In the genomic region with DNA sequence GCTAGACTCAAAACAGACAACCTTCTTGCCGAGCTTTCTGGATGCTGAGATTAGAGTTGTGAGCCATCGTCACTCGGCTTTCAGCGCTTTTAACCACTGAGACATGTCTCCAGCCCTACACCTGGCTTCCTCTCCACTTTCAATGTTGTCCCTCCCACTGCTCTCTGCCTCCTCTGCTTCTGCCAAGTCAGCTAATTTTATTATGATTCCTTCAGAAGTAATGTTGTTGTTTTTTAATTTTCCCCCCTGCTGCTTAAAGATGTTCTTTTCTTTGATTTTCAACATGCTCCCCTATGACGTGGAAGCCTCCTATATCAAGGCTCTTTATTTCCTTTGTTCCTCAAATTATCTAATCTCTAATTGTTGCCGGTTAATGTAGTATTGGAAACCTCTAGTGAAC, we compare ENCODE assay signal across 19 mouse cellular contexts.
"Had no signal": no experiment of that assay in that cellular context is flagged by ENCODE, and none has a peak within 500 bp of the region (broad histone marks: within the 10 kb centered on the region; RNA-seq: fewer than 3 reads in every experiment).

No protein-coding gene starts in this region.

- DNase-seq: kidney, adult 18-20 months; kidney, adult 9 months; kidney, postnatal 14 days; kidney, postnatal 4 days; liver; liver, postnatal 0 days; lung, embryonic 14.5 days; thymus, adult 18-20 months; thymus, postnatal 36 days had no signal

- H3K4me1 ChIP-seq: limb, embryonic 10.5 days; limb, embryonic 13.5 days; midbrain, embryonic 10.5 days; midbrain, embryonic 13.5 days; neural tube, embryonic 13.5 days had no signal

- H3K4me3 ChIP-seq: limb, embryonic 10.5 days; limb, embryonic 13.5 days; megakaryocyte, embryonic 14.5 days; midbrain, embryonic 10.5 days; midbrain, embryonic 13.5 days; myocyte; neural tube, embryonic 13.5 days had no signal

- H3K27ac ChIP-seq: limb, embryonic 10.5 days; limb, embryonic 13.5 days; liver, embryonic 14.5 days; midbrain, embryonic 10.5 days; midbrain, embryonic 13.5 days; neural tube, embryonic 13.5 days had no signal

- H3K36me3 ChIP-seq: limb, embryonic 10.5 days; limb, embryonic 13.5 days; midbrain, embryonic 10.5 days; midbrain, embryonic 13.5 days; neural tube, embryonic 13.5 days had no signal

- H3K27me3 ChIP-seq: limb, embryonic 13.5 days; megakaryocyte, embryonic 14.5 days; midbrain, embryonic 13.5 days; neural tube, embryonic 13.5 days had no signal

- ATAC-seq: liver, postnatal 0 days; lung, postnatal 0 days; midbrain, embryonic 13.5 days; midbrain, embryonic 16.5 days had no signal

- H3K9ac ChIP-seq: limb, embryonic 13.5 days; liver, embryonic 14.5 days; liver, postnatal 0 days; lung, embryonic 14.5 days; midbrain, embryonic 13.5 days; neural tube, embryonic 13.5 days had no signal

- H3K4me2 ChIP-seq: limb, embryonic 13.5 days; lung, embryonic 14.5 days; midbrain, embryonic 13.5 days; neural tube, embryonic 13.5 days had no signal

- H3K9me3 ChIP-seq: limb, embryonic 10.5 days; limb, embryonic 13.5 days; megakaryocyte, embryonic 14.5 days; midbrain, embryonic 10.5 days; midbrain, embryonic 13.5 days; neural tube, embryonic 13.5 days had no signal
